Mouse (Mus musculus): ENCODE data around the gene Chit1.

The Chit1 gene

GRCm38 (mm10) chr1:134110979-134111378 lies at the start of gene Chit1:
Gene Chit1 (plus strand): TSS chr1:134111242.
- no peak for DNase-seq (ENCODE audit: low read depth, low spot score)

GRCm38 (mm10) chr1:134061915-134062314 lies 49.1 kb upstream of the Chit1 start:
- DNase-seq (ENCODE audit: low read depth, low spot score), result no peak

GRCm38 (mm10) chr1:134062411-134063085 lies 48.5 kb upstream of the Chit1 start:
- no peak for DNase-seq (ENCODE audit: low read depth, low spot score)

- peak; percentile 68 for DNase-seq (ENCODE audit: low read depth, low spot score)
These were observed 47.8 kb upstream of the Chit1 start for GRCm38 (mm10) chr1:134063086-134063772.

GRCm38 (mm10) chr1:134063773-134064125 lies 47.3 kb upstream of the Chit1 start:
- DNase-seq (ENCODE audit: low read depth, low spot score), result no peak

GRCm38 (mm10) chr1:134064296-134064831 lies 46.7 kb upstream of the Chit1 start:
- DNase-seq (ENCODE audit: low read depth, low spot score), result no peak

- DNase-seq (ENCODE audit: low read depth, low spot score), result no peak
These were observed 45.7 kb upstream of the Chit1 start for GRCm38 (mm10) chr1:134065241-134065809.

- no peak for DNase-seq (ENCODE audit: low read depth, low spot score)
These were observed 44.5 kb upstream of the Chit1 start for GRCm38 (mm10) chr1:134066554-134066953.

GRCm38 (mm10) chr1:134067143-134067619 lies 43.9 kb upstream of the Chit1 start:
- DNase-seq (ENCODE audit: low read depth, low spot score), result no peak

GRCm38 (mm10) chr1:134070099-134070669 lies 40.9 kb upstream of the Chit1 start:
- DNase-seq (ENCODE audit: low read depth, low spot score), result no peak

- no peak for DNase-seq (ENCODE audit: low read depth, low spot score)
These were observed 39.5 kb upstream of the Chit1 start for GRCm38 (mm10) chr1:134071411-134072018.

GRCm38 (mm10) chr1:134073061-134073564 lies 37.9 kb upstream of the Chit1 start:
- no peak for DNase-seq (ENCODE audit: low read depth, low spot score)

- no peak for DNase-seq (ENCODE audit: low read depth, low spot score)
These were observed 37.4 kb upstream of the Chit1 start for GRCm38 (mm10) chr1:134073658-134074057.

- DNase-seq (ENCODE audit: low read depth, low spot score), result no peak
These were observed 36.9 kb upstream of the Chit1 start for GRCm38 (mm10) chr1:134074184-134074583.

GRCm38 (mm10) chr1:134074606-134075005 lies 36.4 kb upstream of the Chit1 start:
- no peak for DNase-seq (ENCODE audit: low read depth, low spot score)

- no peak for DNase-seq (ENCODE audit: low read depth, low spot score)
These were observed 35.5 kb upstream of the Chit1 start for GRCm38 (mm10) chr1:134075532-134075931.

- no peak for DNase-seq (ENCODE audit: low read depth, low spot score)
These were observed 34.3 kb upstream of the Chit1 start for GRCm38 (mm10) chr1:134076789-134077188.

GRCm38 (mm10) chr1:134077389-134078060 lies 33.5 kb upstream of the Chit1 start:
- peak; percentile 50 for DNase-seq (ENCODE audit: low read depth, low spot score)

GRCm38 (mm10) chr1:134078061-134078795 lies 32.8 kb upstream of the Chit1 start:
- no peak for DNase-seq (ENCODE audit: low read depth, low spot score)

GRCm38 (mm10) chr1:134078802-134079476 lies 32.1 kb upstream of the Chit1 start, which contains the start of gene Btg2:
Gene Btg2 (minus strand): TSS chr1:134079120.
- peak; percentile 93 for DNase-seq (ENCODE audit: low read depth, low spot score)

Measured in retina, adult 2 months (tissue).